Comparison of ENCODE assay signal across 8 mouse cellular contexts in the genomic region with DNA sequence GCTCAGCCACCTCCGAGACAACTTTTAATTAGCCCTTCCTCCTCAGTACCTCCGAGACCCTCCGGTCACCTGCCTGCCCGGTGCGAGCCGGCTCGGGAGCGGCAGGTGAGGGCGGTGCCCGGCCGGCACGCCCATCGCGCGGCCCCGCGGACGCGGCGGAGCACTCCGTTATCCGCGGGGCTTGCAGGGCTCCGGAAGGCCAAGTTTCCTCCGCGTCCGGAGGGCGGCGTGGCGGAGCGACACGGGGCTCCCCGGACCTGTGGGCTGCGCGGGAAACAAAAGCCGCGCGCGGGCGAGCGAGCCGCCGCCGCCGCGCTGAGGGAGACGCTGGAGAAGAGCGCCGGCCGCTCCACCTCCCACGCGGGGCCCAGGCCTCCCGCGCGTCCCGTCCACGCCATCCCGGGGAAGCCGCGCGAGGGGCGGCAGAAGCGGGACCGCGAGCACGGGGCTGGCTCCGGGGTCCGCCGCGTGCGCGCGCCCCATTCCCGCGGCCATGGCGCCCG. TPM values are rescaled to one million over a fixed set of nuclear protein-coding genes. Genes with fewer than 3 reads are reported as not detected.
DNase-seq lines count a peak whose midpoint lies in the region; ATAC-seq lines count a peak whose summit lies in the region.

No protein-coding gene starts in this region.

- H3K36me3 ChIP-seq in embryonic facial prominence, embryonic 15.5 days = no peaks in the 10 kb centered on the region

- peak overlapping the region; percentile 82 for H3K27ac ChIP-seq in embryonic facial prominence, embryonic 15.5 days (replicated peaks)

- peak; percentile 28 to 32 for DNase-seq in CD8-positive naive resting alpha-beta T cell, adult 2 months (ENCODE audit: low read depth in 2 of 2, low spot score in 2 of 2)
- peak; percentile 21 for DNase-seq in heart, postnatal 25 days (ENCODE audit: low spot score)
- peak; percentile 21 for DNase-seq in layer of hippocampus, adult 9-11 months
- DNase-seq in lung, postnatal 36 days = peak; percentile 56
- DNase-seq in ovary, postnatal 36 days (ENCODE audit: low spot score) = peak; percentile 64

- intact Hi-C loops in heart, postnatal 25 days (cut with DNase I) = loop anchor here (2.0 kb wide), 1 partner anchor 37 kb away; no protein-coding TSS in a partner anchor

- H3K27me3 ChIP-seq in embryonic facial prominence, embryonic 15.5 days = no peaks in the 10 kb centered on the region

- H3K9ac ChIP-seq in embryonic facial prominence, embryonic 15.5 days = peak overlapping the region; percentile 66

- WGBS in embryonic facial prominence, embryonic 15.5 days = 0% methylated on average over 60 of the region's 77 CpGs

- no peaks in the 10 kb centered on the region for H3K9me3 ChIP-seq in embryonic facial prominence, embryonic 15.5 days (replicated peaks)

- H3K4me2 ChIP-seq in embryonic facial prominence, embryonic 15.5 days (replicated peaks) = peak overlapping the region; percentile 77

- peak overlapping the region; percentile 90 for H3K4me3 ChIP-seq in embryonic facial prominence, embryonic 15.5 days (replicated peaks)

- peak; percentile 34 for ATAC-seq in activated CD4-positive, CD25-positive, alpha-beta regulatory T cell, adult 4 months
- peak; percentile 49 for ATAC-seq in embryonic facial prominence, embryonic 15.5 days (ENCODE audit: insufficient number of reproducible peaks, low FRiP score, low TSS enrichment, low read depth)
- ATAC-seq in erythroid progenitor cell, adult 5-6 weeks (replicated peaks; ENCODE audit: low FRiP score, poor library complexity, severe bottlenecking) = no peak

- peaks cover 11% of the 10 kb centered on the region for H3K4me1 ChIP-seq in embryonic facial prominence, embryonic 15.5 days

RNA-seq across cellular contexts. Expression of gene Fkbp5, which starts 31.8 kb away (rescaled TPM):
- 10 to 100 TPM; 17.9 to 24.0 TPM for polyA plus RNA-seq in activated CD4-positive, CD25-positive, alpha-beta regulatory T cell, adult 4 months (2017; shearing (Covaris generic))
- 35.8 and 36.5 TPM in 2 replicates for polyA plus RNA-seq in embryonic facial prominence, embryonic 15.5 days (2015; fragmentation: Nextera tagmentation; extraction: Ambion mirVana)
- total RNA-seq in heart, postnatal 25 days (2021) = 10 to 100 TPM; 33.0 to 41.0 TPM
- 5.9 and 6.8 TPM in 2 replicates for total RNA-seq in erythroid progenitor cell, adult 5-6 weeks (2015; ENCODE audit: low replicate concordance)
- total RNA-seq in erythroid progenitor cell, adult 5-6 weeks (2017; ENCODE audit: low replicate concordance) = 7.6 and 10.6 TPM in 2 replicates

RNA-seq across cellular contexts. Expression of gene Armc12, which starts 45.1 kb away (rescaled TPM):
- polyA plus RNA-seq in activated CD4-positive, CD25-positive, alpha-beta regulatory T cell, adult 4 months (2017; shearing (Covaris generic)) = not detected
- not detected in 2 replicates for polyA plus RNA-seq in embryonic facial prominence, embryonic 15.5 days (2015; fragmentation: Nextera tagmentation; extraction: Ambion mirVana)
- not detected for total RNA-seq in heart, postnatal 25 days (2021)
- not detected in 2 replicates for total RNA-seq in erythroid progenitor cell, adult 5-6 weeks (2015; ENCODE audit: low replicate concordance)
- total RNA-seq in erythroid progenitor cell, adult 5-6 weeks (2017; ENCODE audit: low replicate concordance) = not detected in 2 replicates
